In the genomic region with DNA sequence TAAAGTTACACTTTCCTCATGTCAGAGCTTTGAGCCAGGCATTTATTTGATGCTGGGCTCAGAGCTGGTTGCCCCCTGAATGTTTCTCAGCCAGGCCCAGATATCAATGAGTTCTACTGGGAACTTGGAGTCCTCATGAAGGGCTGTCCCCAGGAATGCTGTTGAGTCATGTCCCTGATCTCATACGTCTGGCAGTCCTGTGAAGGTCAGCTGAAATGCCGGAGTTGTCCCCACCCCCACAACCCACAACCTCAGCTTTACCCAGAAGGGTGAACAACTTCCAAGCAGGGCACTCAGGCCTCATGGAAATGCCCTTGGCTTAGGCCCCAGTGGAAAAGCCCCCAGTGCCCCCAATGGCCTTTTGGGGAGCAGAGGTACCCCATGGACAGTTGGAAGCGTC, we compare ENCODE assay signal across 23 mouse cellular contexts. TPM values are rescaled to one million over a fixed set of nuclear protein-coding genes. Genes with fewer than 3 reads are reported as not detected.
DNase-seq lines count a peak whose midpoint lies in the region; ATAC-seq and TF ChIP-seq lines count a peak whose summit lies in the region.
"Had no signal": no experiment of that assay in that cellular context is flagged by ENCODE, and none has a peak within 500 bp of the region (broad histone marks: within the 10 kb centered on the region; RNA-seq: fewer than 3 reads in every experiment).

No protein-coding gene starts in this region.

- TF ChIP-seq CTCF in lung, postnatal 0 days (IDR thresholded peaks at IDR 0.05), result no peak
- no peak for TF ChIP-seq CTCF in stomach, postnatal 0 days (IDR thresholded peaks at IDR 0.05; ENCODE audit: low read depth)

- no peaks in the 10 kb centered on the region for H3K4me1 ChIP-seq in lung, postnatal 0 days (ENCODE audit: insufficient read depth, low read depth, low read length)
- peaks cover 13% of the 10 kb centered on the region for H3K4me1 ChIP-seq in heart, embryonic 16.5 days (ENCODE audit: control insufficient read depth, insufficient read depth, low read length)
- 0 out of 2 replicates have a peak, but pooled peaks cover 4% of the 10 kb centered on the region for H3K4me1 ChIP-seq in stomach, postnatal 0 days (replicated peaks; ENCODE audit: control insufficient read depth, insufficient read depth)
- peaks cover 26% of the 10 kb centered on the region for H3K4me1 ChIP-seq in forebrain, embryonic 15.5 days

- H3K4me2 ChIP-seq in lung, postnatal 0 days (replicated peaks; ENCODE audit: low read depth, low read length), result no peak overlapping the region
- H3K4me2 ChIP-seq in heart, embryonic 16.5 days (ENCODE audit: low read depth, low read length), result no peak overlapping the region
- H3K4me2 ChIP-seq in stomach, postnatal 0 days (replicated peaks; ENCODE audit: low read depth), result no peak overlapping the region
- H3K4me2 ChIP-seq in forebrain, embryonic 15.5 days (replicated peaks), result no peak overlapping the region
- H3K4me2 ChIP-seq: forebrain, embryonic 12.5 days; hindbrain, embryonic 12.5 days; limb, embryonic 15.5 days had no signal

- no peaks in the 10 kb centered on the region for H3K36me3 ChIP-seq in lung, postnatal 0 days (ENCODE audit: insufficient read depth, low read length)
- H3K36me3 ChIP-seq in heart, embryonic 16.5 days (ENCODE audit: control insufficient read depth, insufficient read depth), result no peaks in the 10 kb centered on the region
- H3K36me3 ChIP-seq in stomach, postnatal 0 days (ENCODE audit: control insufficient read depth, insufficient read depth, low read length), result no peaks in the 10 kb centered on the region
- H3K36me3 ChIP-seq in forebrain, embryonic 15.5 days, result no peaks in the 10 kb centered on the region
- H3K36me3 ChIP-seq: forebrain, embryonic 12.5 days; G1E; hindbrain, embryonic 12.5 days; limb, embryonic 15.5 days had no signal

- 53% methylated on average over 3 of the region's 3 CpGs for WGBS in lung, postnatal 0 days
- WGBS in heart, embryonic 16.5 days, result 45% methylated on average over 3 of the region's 3 CpGs
- 68% methylated on average over 3 of the region's 3 CpGs for WGBS in stomach, postnatal 0 days
- 85% methylated on average over 3 of the region's 3 CpGs for WGBS in forebrain, embryonic 15.5 days

- peak; percentile 85 to 90 for DNase-seq in adrenal gland, adult (ENCODE audit: inconsistent age in 2 of 2, low spot score in 1 of 2)
- no peak for DNase-seq in adrenal gland, postnatal 4 days (ENCODE audit: low spot score in 2 of 2)
- no peak for DNase-seq in lung, postnatal 0 days (ENCODE audit: low spot score)
- DNase-seq in lung, postnatal 36 days, result no peak
- DNase-seq in stomach, postnatal 0 days (ENCODE audit: low spot score), result no peak
- DNase-seq in embryo, embryonic 10.5 days (ENCODE audit: low spot score), result no peak
- DNase-seq: cerebellum, adult 11-12 months; cerebellum, postnatal 25 days; gastrocnemius, postnatal 14 days; kidney, adult 2 months; kidney, postnatal 10 days; lung, postnatal 14 days; midbrain, embryonic 14.5 days; right cerebral cortex, postnatal 14 days; thymus, adult 18-20 months had no signal

- no peaks in the 10 kb centered on the region for H3K27me3 ChIP-seq in lung, postnatal 0 days (replicated peaks; ENCODE audit: insufficient read depth, low read length)
- H3K27me3 ChIP-seq in heart, embryonic 16.5 days (ENCODE audit: control insufficient read depth, insufficient read depth, low read length), result no peaks in the 10 kb centered on the region
- no peaks in the 10 kb centered on the region for H3K27me3 ChIP-seq in stomach, postnatal 0 days (ENCODE audit: control insufficient read depth, insufficient read depth, low read length)
- H3K27me3 ChIP-seq in forebrain, embryonic 15.5 days, result no peaks in the 10 kb centered on the region
- H3K27me3 ChIP-seq: hindbrain, embryonic 12.5 days; limb, embryonic 15.5 days had no signal

- H3K9me3 ChIP-seq in lung, postnatal 0 days (ENCODE audit: low read length), result no peaks in the 10 kb centered on the region
- H3K9me3 ChIP-seq in heart, embryonic 16.5 days (replicated peaks; ENCODE audit: control insufficient read depth, low read length), result peaks cover 5% of the 10 kb centered on the region
- no peaks in the 10 kb centered on the region for H3K9me3 ChIP-seq in stomach, postnatal 0 days (ENCODE audit: control insufficient read depth, low read length)
- H3K9me3 ChIP-seq in forebrain, embryonic 15.5 days, result no peaks in the 10 kb centered on the region
- H3K9me3 ChIP-seq: forebrain, embryonic 12.5 days; limb, embryonic 15.5 days had no signal

- H3K9ac ChIP-seq in lung, postnatal 0 days (replicated peaks; ENCODE audit: low read depth), result no peak overlapping the region
- H3K9ac ChIP-seq in heart, embryonic 16.5 days (ENCODE audit: low read length), result no peak overlapping the region
- no peak overlapping the region for H3K9ac ChIP-seq in stomach, postnatal 0 days (ENCODE audit: low read length)
- no peak overlapping the region for H3K9ac ChIP-seq in forebrain, embryonic 15.5 days (replicated peaks)
- H3K9ac ChIP-seq: forebrain, embryonic 12.5 days; hindbrain, embryonic 12.5 days; limb, embryonic 15.5 days had no signal

- no peak overlapping the region for H3K27ac ChIP-seq in lung, postnatal 0 days (ENCODE audit: low read length)
- H3K27ac ChIP-seq in heart, embryonic 16.5 days (ENCODE audit: low read length), result no peak overlapping the region
- H3K27ac ChIP-seq in stomach, postnatal 0 days (replicated peaks), result no peak overlapping the region
- H3K27ac ChIP-seq in forebrain, embryonic 15.5 days (replicated peaks), result no peak overlapping the region
- H3K27ac ChIP-seq: forebrain, embryonic 12.5 days; hindbrain, embryonic 12.5 days; limb, embryonic 15.5 days had no signal

- 0 out of 2 replicates have a peak, but pooled peaks have one; percentile 24 for TF ChIP-seq EP300 in lung, postnatal 0 days (IDR thresholded peaks at IDR 0.05)
- TF ChIP-seq EP300 in stomach, postnatal 0 days (optimal IDR thresholded peaks at IDR 0.05), result no peak

- 0 out of 2 replicates have a peak, but pooled peaks have one; percentile 32 for ATAC-seq in lung, postnatal 0 days
- ATAC-seq in heart, embryonic 16.5 days (replicated peaks; ENCODE audit: extremely low read depth, insufficient read depth, low FRiP score), result 0 out of 2 replicates have a peak, but pooled peaks have one; percentile 45
- ATAC-seq in stomach, postnatal 0 days (ENCODE audit: low FRiP score, low TSS enrichment), result 0 out of 2 replicates have a peak, but pooled peaks have one; percentile 11
- no peak for ATAC-seq in forebrain, embryonic 15.5 days (replicated peaks)
- ATAC-seq: inflammation-experienced regulatory T-cells, adult 6 months had no signal

- H3K4me3 ChIP-seq in lung, postnatal 0 days (ENCODE audit: low read depth, low read length), result no peak overlapping the region
- H3K4me3 ChIP-seq in heart, embryonic 16.5 days (ENCODE audit: low read length), result no peak overlapping the region
- no peak overlapping the region for H3K4me3 ChIP-seq in stomach, postnatal 0 days (ENCODE audit: low read depth, low read length)
- no peak overlapping the region for H3K4me3 ChIP-seq in forebrain, embryonic 15.5 days
- H3K4me3 ChIP-seq: forebrain, embryonic 12.5 days; hindbrain, embryonic 12.5 days; limb, embryonic 15.5 days; megakaryocyte, embryonic 14.5 days had no signal

RNA-seq across cellular contexts. Expression of gene Zfp664, which starts 57.3 kb away (rescaled TPM):
- total RNA-seq in adrenal gland, postnatal 4 days (2021), result 10 to 100 TPM; 52.5 to 64.6 TPM
- 79.5 and 90.5 TPM in 2 replicates for polyA plus RNA-seq in lung, postnatal 0 days (2015; fragmentation: Nextera tagmentation; extraction: Ambion mirVana)
- 54.2 and 56.0 TPM in 2 replicates for polyA plus RNA-seq in heart, embryonic 16.5 days (2015; fragmentation: Nextera tagmentation; extraction: Ambion mirVana)
- 39.7 and 41.5 TPM in 2 replicates for polyA plus RNA-seq in stomach, postnatal 0 days (2015; fragmentation: Nextera tagmentation; extraction: Ambion mirVana)
- polyA plus RNA-seq in forebrain, embryonic 15.5 days (2015; fragmentation: Nextera tagmentation; extraction: Ambion mirVana), result 122 and 129 TPM in 2 replicates

RNA-seq across cellular contexts. Expression of gene Ccdc92, which starts 57.6 kb away (rescaled TPM):
- total RNA-seq in adrenal gland, postnatal 4 days (2021), result 1 to 10 TPM; 5.6 to 7.6 TPM
- polyA plus RNA-seq in lung, postnatal 0 days (2015; fragmentation: Nextera tagmentation; extraction: Ambion mirVana), result 9.8 and 10.7 TPM in 2 replicates
- 3.1 and 3.2 TPM in 2 replicates for polyA plus RNA-seq in heart, embryonic 16.5 days (2015; fragmentation: Nextera tagmentation; extraction: Ambion mirVana)
- polyA plus RNA-seq in stomach, postnatal 0 days (2015; fragmentation: Nextera tagmentation; extraction: Ambion mirVana), result 3.9 and 4.1 TPM in 2 replicates
- 31.3 and 33.3 TPM in 2 replicates for polyA plus RNA-seq in forebrain, embryonic 15.5 days (2015; fragmentation: Nextera tagmentation; extraction: Ambion mirVana)

Comparison
In these comparisons a context has a peak if more than half of its experiments do, and no peak if none do; other contexts are left out.
1. DNase-seq: peak in adrenal gland, adult (2 of 2); none in adrenal gland, postnatal 4 days (0 of 2), lung, postnatal 0 days (single experiment), lung, postnatal 36 days (single experiment), stomach, postnatal 0 days (single experiment) and embryo, embryonic 10.5 days (single experiment).